Mouse (Mus musculus): ENCODE measurements around the gene Krtap28-10.
"Not testable (repeated sequence)": the region's sequence is repeated elsewhere in the genome, so short reads cannot be mapped to it uniquely, and the experiment has no call there.

The Krtap28-10 gene

DNA sequence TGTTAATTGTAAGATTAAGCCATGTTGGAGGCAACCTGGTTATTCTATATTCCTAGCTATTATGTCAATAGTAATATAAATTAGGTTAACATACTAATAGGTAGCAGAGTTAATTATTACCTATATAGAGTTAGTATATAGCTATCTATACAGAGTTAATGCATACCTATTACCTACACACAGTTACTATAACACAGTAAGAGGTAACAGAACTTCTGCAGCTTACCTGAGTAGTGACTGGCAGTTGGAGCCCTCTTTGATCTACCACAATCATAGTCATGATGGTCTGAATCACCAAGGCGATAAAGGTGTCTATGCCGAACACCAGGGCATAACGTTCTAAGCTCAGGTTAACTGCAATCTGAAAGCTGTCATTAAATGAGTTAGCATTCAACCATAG is 27.8 kb downstream of the Krtap28-10 start:
- DNase-seq (ENCODE audit: low spot score in 2 of 2), result no peak

DNA sequence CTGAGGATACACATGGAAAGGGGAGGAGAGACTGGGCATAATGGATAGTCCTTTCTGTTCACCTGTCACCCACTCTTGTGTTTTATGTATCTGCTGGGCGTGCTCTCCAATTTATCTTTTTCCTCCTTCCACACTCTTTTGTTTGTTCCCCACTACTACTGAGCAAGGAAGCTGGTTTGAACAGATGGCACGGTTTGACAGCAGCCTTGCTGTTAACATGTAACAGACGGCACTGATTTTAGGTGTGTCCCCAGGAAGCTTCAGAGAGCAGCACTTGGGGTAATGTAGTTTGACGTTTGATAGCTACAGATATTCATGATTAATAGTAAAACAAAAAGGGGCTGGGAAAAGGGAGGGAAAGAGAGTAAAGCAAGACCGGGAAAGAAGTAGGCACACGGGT is 34.8 kb downstream of the Krtap28-10 start:
- no peak for DNase-seq (ENCODE audit: low spot score in 2 of 2)

DNA sequence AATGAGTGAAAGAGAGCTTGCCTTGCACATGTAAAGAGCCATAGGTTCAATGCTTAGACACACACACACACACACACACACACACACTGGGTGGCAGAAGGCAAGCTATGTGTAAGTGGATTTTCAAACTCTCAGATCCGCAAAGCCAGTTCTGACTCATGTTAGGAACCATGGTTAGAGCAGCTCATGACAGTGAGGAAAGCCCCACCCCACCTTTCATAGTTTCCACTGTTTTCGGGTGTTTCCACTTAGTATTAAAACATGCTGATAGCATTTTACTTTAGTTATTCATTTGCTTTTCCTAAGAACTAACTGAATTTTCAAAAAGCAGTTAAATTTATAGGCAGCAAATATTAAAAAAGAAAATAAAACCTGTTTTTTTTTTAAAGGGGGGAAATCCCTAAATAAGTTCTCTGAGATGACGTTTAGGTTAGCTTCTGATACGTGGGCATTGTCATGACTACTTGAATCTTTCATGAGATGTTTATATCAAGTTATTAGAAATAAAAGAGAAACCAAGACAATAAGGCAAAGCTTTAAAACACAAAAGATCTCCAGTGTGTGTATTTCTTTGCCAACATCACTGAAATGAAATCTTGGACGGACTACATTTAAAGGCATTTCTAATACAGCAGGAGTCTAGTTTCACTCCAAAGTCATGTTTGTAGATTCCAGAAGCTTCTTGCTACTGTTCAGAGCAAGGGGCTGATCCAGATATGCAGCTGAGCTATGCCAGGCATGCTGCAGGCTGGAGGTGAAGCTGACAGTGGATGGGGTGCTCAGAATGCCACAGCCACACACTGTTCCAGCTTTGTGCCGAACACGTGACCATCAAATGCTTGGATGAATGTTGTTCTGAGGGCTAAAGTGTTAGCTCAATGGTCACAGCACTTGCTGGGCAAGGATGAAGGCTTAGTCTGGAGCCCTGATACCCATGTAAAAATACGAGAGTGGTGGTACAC is 35.8 kb downstream of the Krtap28-10 start:
- no peak for DNase-seq (ENCODE audit: low spot score in 2 of 2)

DNA sequence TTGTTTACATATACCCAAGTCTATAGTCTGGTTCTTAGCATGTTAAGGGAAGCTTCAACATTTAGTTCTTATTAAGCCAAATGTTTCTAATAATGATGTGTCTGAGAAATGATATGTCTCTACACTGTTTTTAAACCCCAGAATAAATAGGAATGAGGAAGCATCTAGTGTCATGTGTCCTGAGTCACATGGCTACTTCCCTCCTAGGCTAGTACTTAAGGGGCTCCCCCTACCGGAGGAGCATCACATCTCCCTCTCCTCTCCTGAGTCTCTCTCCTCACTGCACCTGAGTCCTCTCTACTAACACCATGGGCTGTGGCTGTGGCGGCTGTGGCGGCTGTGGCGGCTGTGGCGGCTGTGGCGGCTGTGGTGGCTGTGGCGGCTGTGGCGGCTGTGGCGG is 42.0 kb downstream of the Krtap28-10 start, which contains the start of gene Gm47959:
Gene Gm47959, plus strand, starts transcription at position 243 of the 400 bp plus-strand sequence.
- DNase-seq (ENCODE audit: low spot score in 2 of 2), result not testable (repeated sequence)

DNA sequence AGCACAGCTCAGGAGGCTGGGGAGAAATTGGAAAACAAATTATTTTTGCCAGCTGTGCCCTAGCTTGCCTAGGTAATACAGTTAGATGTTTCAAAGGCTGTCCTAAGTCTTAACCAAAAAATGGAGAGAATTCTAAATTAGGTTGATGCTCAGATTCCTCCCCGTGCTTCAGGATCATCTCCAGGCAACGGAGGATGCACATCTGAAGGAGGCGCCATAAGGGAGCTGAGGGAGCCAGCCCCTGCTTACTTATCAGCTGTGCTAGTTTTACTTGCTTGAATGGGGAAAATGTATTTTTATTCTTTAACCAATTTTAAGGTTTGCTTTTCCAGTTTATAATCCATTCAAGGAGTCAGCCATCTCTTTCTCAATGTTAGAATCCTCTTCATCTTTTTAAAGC is 48.3 kb downstream of the Krtap28-10 start:
- DNase-seq (ENCODE audit: low spot score in 2 of 2), result no peak

DNA sequence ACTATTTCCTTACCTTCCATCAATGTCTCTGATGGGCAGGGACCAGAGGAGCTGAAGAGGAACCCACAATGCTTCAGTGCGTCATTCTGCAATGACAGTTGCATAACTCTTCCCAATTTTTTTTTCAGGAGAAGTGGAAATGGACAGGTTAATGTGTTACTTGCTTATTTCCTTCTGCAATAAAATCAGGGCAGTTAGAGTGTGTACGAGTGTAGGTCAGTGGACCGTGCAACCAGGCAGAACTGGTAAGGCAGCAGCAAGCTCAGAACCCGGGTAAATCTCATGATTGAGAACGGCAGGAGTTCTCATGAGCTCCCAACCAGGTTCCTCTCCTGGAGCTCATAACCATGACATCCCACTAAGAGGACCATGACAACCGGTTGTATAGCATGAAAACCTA is 50.2 kb downstream of the Krtap28-10 start:
- no peak for DNase-seq (ENCODE audit: low spot score in 2 of 2)

DNA sequence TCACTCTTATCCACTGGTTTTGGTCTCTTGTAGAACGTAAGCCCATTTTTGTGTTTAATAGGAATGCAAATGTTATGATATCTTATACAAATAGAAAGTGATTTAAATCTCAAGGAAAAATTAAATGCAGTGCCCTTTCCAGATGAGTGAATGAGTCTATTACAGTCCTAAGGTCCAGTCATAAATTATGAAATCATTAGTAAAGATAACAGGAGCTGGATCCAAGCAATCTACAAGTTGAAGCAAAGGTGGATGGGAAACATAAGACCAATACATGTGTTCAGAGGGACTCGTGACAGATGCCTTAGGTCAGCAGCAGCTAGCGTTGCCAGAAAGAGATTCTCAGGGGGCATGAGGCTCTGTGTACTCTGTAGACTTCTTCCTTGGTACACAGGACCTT is 50.7 kb downstream of the Krtap28-10 start:
- DNase-seq (ENCODE audit: low spot score in 2 of 2), result no peak
